Mouse (Mus musculus): ENCODE data around the gene Neurl1a.

- TF ChIP-seq POLR2A (IDR thresholded peaks at IDR 0.05; ENCODE audit: extremely low read depth, insufficient read depth, low read length) (no peak), CTCF (IDR thresholded peaks at IDR 0.05; ENCODE audit: low read depth, low read length) (no peak)
Observed at GRCm38 (mm10) chr19:47266070-47266801, 87.6 kb downstream of the Neurl1a start.

Data from liver, adult 2 months (tissue).